Mouse (Mus musculus) heart, adult 2 months (tissue): Measurements from ENCODE around the gene Hba-a2. TPM values are rescaled to one million over a fixed set of nuclear protein-coding genes. Genes with fewer than 3 reads are reported as not detected.

Source experiments
- DNase-seq, 2 experiments: peaks; one replicate each; pipeline ENCODE4 v3.0.0; 2021
- H3K27ac ChIP-seq: fragments of 200-600 bp; 2 replicates; pipeline ENCODE4 v1.8.1; 2022
- H3K27me3 ChIP-seq: fragments of 200-500 bp; 2 replicates; pipeline ENCODE4 v1.6.1; 2012; ENCODE audit warnings: mild to moderate bottlenecking, low read length, inconsistent platforms, mixed read lengths; ENCODE audit not compliant: control insufficient read depth, insufficient read depth
- H3K36me3 ChIP-seq: fragments of 200-500 bp; 2 replicates; pipeline ENCODE4 v1.6.1; 2012; ENCODE audit warnings: low read length, inconsistent platforms; ENCODE audit not compliant: control insufficient read depth, insufficient read depth
- H3K4me1 ChIP-seq: fragments of 200-500 bp; 2 replicates; pipeline ENCODE4 v1.6.1; 2011; ENCODE audit warnings: low read length; ENCODE audit not compliant: control insufficient read depth, insufficient read depth
- H3K4me3 ChIP-seq: fragments of 200-600 bp; 2 replicates; pipeline ENCODE4 v1.8.1; 2022
- H3K79me2 ChIP-seq: fragments of 200-500 bp; replicated peaks from 2 replicates; pipeline ENCODE4 v1.6.1; 2012; ENCODE audit warnings: mild to moderate bottlenecking, inconsistent platforms, low read length, moderate library complexity, mixed read lengths; ENCODE audit not compliant: control insufficient read depth, insufficient read depth
- H3K9ac ChIP-seq: fragments of 200-500 bp; 2 replicates; pipeline ENCODE4 v1.6.1; 2012; ENCODE audit warnings: low read depth, mild to moderate bottlenecking, control low read depth, inconsistent platforms, low read length, mixed read lengths
- CTCF ChIP-seq: fragments of 200-600 bp; IDR thresholded peaks from 2 replicates; pipeline ENCODE4 v1.8.1; 2022; ENCODE audit warnings: antibody characterized with exemption, mild to moderate bottlenecking, moderate library complexity
- EP300 ChIP-seq: fragments of 200-500 bp; IDR thresholded peaks from 2 replicates; pipeline ENCODE4 v1.6.1; 2011; ENCODE audit warnings: low read depth, low read length, control low read depth; ENCODE audit not compliant: insufficient read depth
- POLR2A ChIP-seq: fragments of 200-500 bp; IDR thresholded peaks from 2 replicates; pipeline ENCODE4 v1.6.1; 2011; ENCODE audit warnings: mild to moderate bottlenecking, low read depth, low read length, control low read depth; ENCODE audit not compliant: insufficient read depth
- WGBS: fragments of 180-500 bp; shearing (Covaris S2); methylation state at CpG from one replicate; pipeline ENCODE4 v1.1.7; 2018; 5-methylcytosine and 5-hydroxymethylcytosine counted together
- intact Hi-C: fragments of 180-260 bp; cut with DNase I; formaldehyde crosslinking; loops from one replicate; pipeline ENCODE4 v1.15.1; 2025
- polyA plus RNA-seq: library from polyadenylated mRNA; depleted of rRNA; stranded (reverse); fragments of >200 nt; gene quantifications from 2 replicates; pipeline ENCODE4 v1.2.3, GENCODE M21; 2012
- total RNA-seq, 2 experiments: library from RNA; stranded (reverse); gene quantifications; 2 replicates each; pipeline ENCODE4 v1.2.3; 2021

Gene Hba-a2
- total and polyA plus RNA-seq, 3 experiments = 4,976 to 81,467 (median 34,253) TPM

- DNase-seq = peak; percentile 98
- H3K9ac ChIP-seq = peak within 1 kb of the TSS; percentile 95
- peaks cover 7% of the 10 kb centered on the region for H3K79me2 ChIP-seq
- peaks cover 3% of the 10 kb centered on the region; the same call in 1 of the 2 replicates for H3K36me3 ChIP-seq
- 0 out of 2 replicates have a peak, but pooled peaks have one; percentile 42 for TF ChIP-seq EP300
- peak; percentile 91 for TF ChIP-seq POLR2A
- peak; percentile 12; the same call in 1 of the 2 replicates for TF ChIP-seq CTCF
- peaks cover 3% of the 10 kb centered on the region for H3K4me1 ChIP-seq
- peak within 1 kb of the TSS; percentile 93 for H3K27ac ChIP-seq
- under 1% methylated on average over 54 of the region's 54 CpGs for WGBS
- intact Hi-C loops = loop anchor here (5.0 kb wide), 1 partner anchor 45 kb away; the partner anchor contains the start of gene Rhbdf1
- no peaks in the 10 kb centered on the region for H3K27me3 ChIP-seq
- H3K4me3 ChIP-seq = peak within 1 kb of the TSS; percentile 81
Measured at GRCm38 (mm10) chr11:32267188-32267884, 29.0 kb upstream of the Hba-a2 start, which contains the start of gene Nprl3. Nprl3 (minus strand) TSS chr11:32267707.

GRCm38 (mm10) chr11:32267964-32268363 lies 28.3 kb upstream of the Hba-a2 start:
- H3K4me3 ChIP-seq = peak overlapping the region; percentile 81
- 24% methylated on average over 5 of the region's 5 CpGs for WGBS
- no peak for DNase-seq

DNA sequence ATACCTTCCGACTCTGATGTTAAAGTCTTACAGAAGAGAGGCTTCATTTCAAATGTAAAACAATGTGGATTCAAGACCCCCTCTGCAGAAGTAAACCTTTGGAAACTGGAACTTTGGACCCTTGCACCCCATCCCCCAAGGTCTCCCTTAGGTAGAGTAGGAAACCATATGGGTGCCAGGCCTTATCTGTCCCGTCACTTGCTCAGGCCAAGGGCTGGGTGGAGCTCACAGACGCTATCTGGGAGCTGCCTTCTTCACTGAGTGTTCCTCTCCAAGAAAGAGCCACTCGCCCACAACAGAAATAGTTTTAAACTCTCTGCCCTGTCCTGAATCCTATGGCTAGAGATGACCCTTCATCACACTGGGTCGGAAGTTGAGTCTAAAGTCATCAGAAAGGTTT lies 27.3 kb upstream of the Hba-a2 start:
- intact Hi-C loops = loop anchor here (5.0 kb wide), 1 partner anchor 47 kb away; the partner anchor contains the start of gene Rhbdf1
- Histone ChIP-seq H3K36me3 (peaks cover 3% of the 10 kb centered on the region; the same call in 1 of the 2 replicates), H3K4me3 (no peak overlapping the region), H3K79me2 (peaks cover 6% of the 10 kb centered on the region), H3K9ac (no peak overlapping the region), H3K27me3 (no peaks in the 10 kb centered on the region), H3K4me1 (peaks cover 3% of the 10 kb centered on the region), H3K27ac (no peak overlapping the region)
- TF ChIP-seq POLR2A (no peak), CTCF (no peak), EP300 (no peak)
- 68% methylated on average over 5 of the region's 5 CpGs for WGBS
- DNase-seq = no peak

More at GRCm38 (mm10) chr11:32267964-32268363, 28.3 kb upstream of the Hba-a2 start:
- Histone ChIP-seq H3K36me3 (peaks cover 3% of the 10 kb centered on the region; the same call in 1 of the 2 replicates), H3K9ac (peak overlapping the region; percentile 49; the same call in 1 of the 2 replicates), H3K4me1 (peaks cover 3% of the 10 kb centered on the region), H3K27me3 (no peaks in the 10 kb centered on the region), H3K27ac (peak overlapping the region; percentile 93), H3K79me2 (peaks cover 6% of the 10 kb centered on the region)
- intact Hi-C loops = loop anchor here (5.0 kb wide), 1 partner anchor 46 kb away; the partner anchor contains the start of gene Rhbdf1
- no peak for TF ChIP-seq EP300

GRCm38 (mm10) chr11:32271178-32271577 lies 25.1 kb upstream of the Hba-a2 start:
- intact Hi-C loops = no loop called here
- Histone ChIP-seq H3K27ac (no peak overlapping the region), H3K9ac (no peak overlapping the region), H3K4me3 (no peak overlapping the region), H3K79me2 (0 out of 2 replicates have a peak, but pooled peaks cover 1% of the 10 kb centered on the region), H3K27me3 (no peaks in the 10 kb centered on the region), H3K36me3 (peaks cover 3% of the 10 kb centered on the region; the same call in 1 of the 2 replicates), H3K4me1 (peaks cover 1% of the 10 kb centered on the region)
- TF ChIP-seq POLR2A (no peak), CTCF (no peak), EP300 (no peak)
- WGBS = 26% methylated on average over 4 of the region's 4 CpGs
- no peak for DNase-seq

DNA sequence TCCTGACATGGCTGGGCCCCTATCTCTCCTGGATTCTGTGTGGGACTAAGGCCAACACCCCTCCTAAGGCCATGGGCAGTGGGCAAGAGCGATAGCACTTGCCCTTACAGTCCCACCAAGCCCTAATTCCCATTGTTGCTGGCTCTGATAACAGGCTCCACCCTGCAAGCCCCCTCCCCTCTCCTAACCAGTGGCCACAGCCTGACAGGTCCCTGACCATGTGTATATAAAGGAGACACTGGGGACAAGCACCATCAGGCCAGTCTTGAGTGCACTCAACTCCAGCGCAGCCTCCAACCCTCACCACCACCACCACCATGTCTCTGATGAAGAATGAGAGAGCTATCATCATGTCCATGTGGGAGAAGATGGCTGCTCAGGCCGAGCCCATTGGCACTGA lies 19.9 kb upstream of the Hba-a2 start, which contains the start of gene Hba-x:
Gene Hba-x (plus strand): TSS at position 54 of the 400 bp plus-strand sequence.
- H3K4me1 ChIP-seq = no peaks in the 10 kb centered on the region; the same call in 1 of the 2 replicates
- DNase-seq = no peak
- H3K36me3 ChIP-seq = no peaks in the 10 kb centered on the region
- H3K27me3 ChIP-seq = peaks cover 6% of the 10 kb centered on the region
- H3K9ac ChIP-seq = no peak within 1 kb of the TSS
- no peak within 1 kb of the TSS for H3K27ac ChIP-seq
- intact Hi-C loops = no loop called here
- no peaks in the 10 kb centered on the region for H3K79me2 ChIP-seq
- no peak within 1 kb of the TSS for H3K4me3 ChIP-seq
- 61% methylated on average over 3 of the region's 3 CpGs for WGBS
- TF ChIP-seq EP300 (no peak), POLR2A (no peak), CTCF (no peak)
